ENCODE assay signal across 28 mouse cellular contexts in the genomic region with DNA sequence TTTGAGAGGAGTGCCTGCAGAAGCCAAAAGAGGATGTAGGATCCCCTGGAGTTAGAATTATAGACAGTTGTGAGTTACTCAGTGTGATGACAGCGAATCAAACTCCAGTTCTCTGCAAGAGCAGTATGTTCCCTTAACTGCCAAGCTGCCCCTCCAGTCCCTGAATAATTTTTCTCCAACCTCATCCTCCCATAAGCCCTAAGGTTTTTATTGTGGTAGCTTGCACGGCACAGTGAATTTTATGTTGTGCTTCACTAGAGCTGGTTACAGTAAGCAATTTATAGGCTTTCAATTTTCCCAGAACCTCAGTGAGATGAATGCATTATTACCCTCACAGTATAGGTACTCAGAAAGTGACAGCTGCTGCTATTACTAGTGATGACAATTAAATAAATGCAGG.
"Had no signal": no experiment of that assay in that cellular context is flagged by ENCODE, and none has a peak within 500 bp of the region (broad histone marks: within the 10 kb centered on the region; RNA-seq: fewer than 3 reads in every experiment).

No protein-coding gene starts in this region.

- H3K27ac ChIP-seq: embryonic facial prominence, embryonic 10.5 days; embryonic facial prominence, embryonic 12.5 days; embryonic facial prominence, embryonic 13.5 days; embryonic facial prominence, embryonic 15.5 days; forebrain, embryonic 10.5 days; forebrain, embryonic 12.5 days; forebrain, embryonic 13.5 days; forebrain, embryonic 15.5 days; gastrocnemius, adult 2 months; heart, adult 2 months had no signal

- ATAC-seq: forebrain, embryonic 13.5 days; forebrain, embryonic 14.5 days; forebrain, embryonic 15.5 days; forebrain, postnatal 0 days had no signal

- H3K9ac ChIP-seq: embryonic facial prominence, embryonic 12.5 days; embryonic facial prominence, embryonic 13.5 days; embryonic facial prominence, embryonic 15.5 days; forebrain, embryonic 12.5 days; forebrain, embryonic 13.5 days; forebrain, embryonic 15.5 days; forebrain, postnatal 0 days had no signal

- H3K27me3 ChIP-seq: embryonic facial prominence, embryonic 12.5 days; embryonic facial prominence, embryonic 13.5 days; embryonic facial prominence, embryonic 15.5 days; forebrain, embryonic 12.5 days; forebrain, embryonic 13.5 days; forebrain, embryonic 15.5 days had no signal

- DNase-seq: cerebellum, adult 2 months; cerebellum, adult 8-10 months; cerebellum, adult 9-10 months; cerebellum, adult 9-11 months; cerebellum, postnatal 10 days; cerebellum, postnatal 14 days; cerebellum, postnatal 25 days; cerebellum, postnatal 36 days; embryo, embryonic 11 days; forebrain, postnatal 0 days; gastrocnemius, adult 2 months; gastrocnemius, postnatal 10 days; gastrocnemius, postnatal 14 days; gastrocnemius, postnatal 25 days; gastrocnemius, postnatal 36 days; heart, adult 11 months; heart, adult 18-20 months; heart, adult 2 months had no signal

- H3K4me1 ChIP-seq: embryonic facial prominence, embryonic 10.5 days; embryonic facial prominence, embryonic 12.5 days; embryonic facial prominence, embryonic 13.5 days; embryonic facial prominence, embryonic 15.5 days; forebrain, embryonic 10.5 days; forebrain, embryonic 12.5 days; forebrain, embryonic 13.5 days; forebrain, embryonic 15.5 days had no signal

- H3K4me2 ChIP-seq: embryonic facial prominence, embryonic 12.5 days; embryonic facial prominence, embryonic 13.5 days; embryonic facial prominence, embryonic 15.5 days; forebrain, embryonic 12.5 days; forebrain, embryonic 13.5 days; forebrain, embryonic 15.5 days had no signal

- H3K9me3 ChIP-seq: embryonic facial prominence, embryonic 10.5 days; embryonic facial prominence, embryonic 12.5 days; embryonic facial prominence, embryonic 13.5 days; embryonic facial prominence, embryonic 15.5 days; forebrain, embryonic 10.5 days; forebrain, embryonic 12.5 days; forebrain, embryonic 13.5 days; forebrain, embryonic 15.5 days had no signal

- H3K36me3 ChIP-seq: embryonic facial prominence, embryonic 10.5 days; embryonic facial prominence, embryonic 12.5 days; embryonic facial prominence, embryonic 13.5 days; embryonic facial prominence, embryonic 15.5 days; forebrain, embryonic 10.5 days; forebrain, embryonic 12.5 days; forebrain, embryonic 15.5 days had no signal

- H3K4me3 ChIP-seq: embryonic facial prominence, embryonic 10.5 days; embryonic facial prominence, embryonic 12.5 days; embryonic facial prominence, embryonic 13.5 days; embryonic facial prominence, embryonic 15.5 days; erythroblast, embryonic 14.5 days; forebrain, embryonic 10.5 days; forebrain, embryonic 12.5 days; forebrain, embryonic 13.5 days; forebrain, embryonic 15.5 days; gastrocnemius, adult 2 months; heart, adult 2 months had no signal
